Mouse (Mus musculus): ENCODE measurements around the gene Edaradd.

Edaradd gene

DNA sequence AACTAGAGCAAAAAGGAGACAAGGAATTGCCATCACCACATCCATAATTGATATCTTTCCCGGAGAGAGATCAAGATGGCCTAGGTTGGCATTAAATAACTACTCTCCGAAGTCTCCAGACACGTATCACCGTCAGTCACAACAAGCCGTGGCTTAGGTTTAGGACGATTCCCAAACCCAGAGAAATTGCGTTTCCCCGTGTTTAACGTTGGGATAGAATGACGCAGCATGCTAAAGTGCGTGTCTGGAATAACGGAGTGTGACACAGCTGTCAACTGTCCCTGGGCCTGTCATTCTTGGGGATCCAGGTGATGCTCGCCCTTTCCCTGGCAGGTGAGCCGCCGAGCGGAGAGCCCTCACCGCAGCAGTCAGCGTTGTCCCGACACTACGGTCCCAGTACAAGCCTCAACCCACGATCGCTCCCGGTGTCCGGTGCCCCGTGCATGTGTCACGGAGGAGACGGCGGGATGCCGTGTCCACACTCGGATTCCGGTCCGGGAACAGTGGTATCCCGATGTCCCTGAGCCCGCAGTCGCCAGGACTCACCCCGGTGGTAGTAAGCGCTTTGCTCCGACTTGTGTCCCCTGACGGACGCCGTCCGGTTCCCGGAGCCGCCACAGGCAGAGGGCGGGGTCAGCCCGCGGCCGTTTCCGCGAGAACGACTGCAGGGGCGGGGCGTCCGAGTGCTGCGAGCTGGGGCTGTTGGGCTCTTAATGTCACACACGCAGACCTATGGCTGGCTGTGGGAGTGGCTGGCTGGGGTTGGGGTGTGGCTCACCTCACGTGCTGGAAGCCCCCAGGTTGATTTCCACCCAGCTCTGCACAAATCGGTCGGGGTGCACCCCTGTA is 59.1 kb downstream of the Edaradd start:
- DNase-seq (ENCODE audit: low spot score in 2 of 2) = peak; percentile 94 to 96

DNA sequence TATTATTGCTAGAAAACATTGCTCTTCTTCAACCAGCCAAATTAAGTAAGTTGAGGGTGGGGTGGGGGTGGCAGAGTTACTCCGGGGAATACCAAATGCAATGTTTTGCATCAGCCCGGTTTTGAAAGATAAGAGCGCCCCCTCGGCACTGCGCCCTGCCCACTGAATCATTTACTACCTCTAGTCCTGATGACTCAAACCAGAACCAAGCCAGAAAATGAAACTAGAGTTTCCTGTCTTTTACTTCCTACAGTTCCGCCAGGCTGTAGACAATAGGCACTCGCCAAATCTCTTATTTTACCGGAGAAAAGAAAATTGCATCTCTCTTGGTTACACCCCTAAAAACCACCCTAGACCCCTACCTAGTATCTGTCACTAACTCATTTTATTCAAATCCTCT is 59.8 kb downstream of the Edaradd start:
- peak; percentile 26 to 57 for DNase-seq (ENCODE audit: low spot score in 2 of 2)

DNA sequence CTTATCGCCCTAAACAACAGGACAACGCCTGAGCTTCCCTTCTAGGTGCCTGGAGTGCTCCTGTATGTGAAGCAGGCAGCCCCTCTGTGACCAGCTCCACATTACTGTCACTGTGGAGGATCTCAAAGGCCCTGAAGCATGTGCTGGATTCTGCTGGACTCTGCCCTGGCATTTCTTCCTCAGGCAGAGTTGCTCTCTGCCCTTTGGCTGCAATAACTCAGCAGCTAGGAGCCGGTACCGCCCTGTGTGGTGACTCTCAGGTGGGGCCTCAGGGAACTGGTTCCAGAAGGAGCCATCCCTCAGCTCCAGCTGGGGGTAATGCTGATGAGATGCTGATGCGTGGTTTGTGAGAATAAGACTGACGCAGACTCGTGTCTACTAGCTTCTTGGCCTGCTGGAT is 63.5 kb downstream of the Edaradd start:
- DNase-seq (ENCODE audit: low spot score in 2 of 2) = no peak

DNA sequence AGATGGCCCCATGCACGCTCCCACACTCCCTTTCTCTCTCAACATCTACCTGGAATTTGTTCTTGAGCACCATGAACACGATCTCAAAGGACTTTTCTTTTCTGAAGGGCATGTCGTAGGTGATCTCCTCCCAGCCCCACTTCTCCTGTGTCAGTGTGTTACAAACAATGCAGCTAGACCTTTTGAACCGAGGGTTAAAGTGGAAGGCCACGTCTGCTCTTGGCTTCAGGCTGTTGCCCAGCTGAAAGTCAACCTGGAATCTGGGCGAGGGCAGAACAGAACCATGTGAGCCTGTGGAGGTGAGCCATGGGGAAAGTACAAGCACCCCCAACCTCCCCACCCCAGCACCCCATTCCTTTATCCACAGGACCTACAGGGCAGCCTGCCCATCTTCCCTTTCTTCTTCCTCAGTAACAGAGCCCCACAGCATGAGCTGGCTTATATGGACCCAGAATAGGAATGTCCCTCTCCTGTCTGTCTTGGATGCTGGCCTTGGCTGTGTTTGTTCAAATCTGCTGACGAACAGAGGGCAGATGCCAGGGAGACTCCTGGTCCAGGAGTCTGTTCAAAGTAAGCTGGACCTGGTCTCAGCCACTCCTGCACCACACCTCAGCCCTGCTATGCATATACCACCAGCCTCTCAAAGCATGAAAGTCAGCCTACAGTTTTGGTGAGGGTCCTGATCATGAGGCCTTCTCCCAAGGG is 65.4 kb downstream of the Edaradd start:
- DNase-seq (ENCODE audit: low spot score in 2 of 2) = no peak

DNA sequence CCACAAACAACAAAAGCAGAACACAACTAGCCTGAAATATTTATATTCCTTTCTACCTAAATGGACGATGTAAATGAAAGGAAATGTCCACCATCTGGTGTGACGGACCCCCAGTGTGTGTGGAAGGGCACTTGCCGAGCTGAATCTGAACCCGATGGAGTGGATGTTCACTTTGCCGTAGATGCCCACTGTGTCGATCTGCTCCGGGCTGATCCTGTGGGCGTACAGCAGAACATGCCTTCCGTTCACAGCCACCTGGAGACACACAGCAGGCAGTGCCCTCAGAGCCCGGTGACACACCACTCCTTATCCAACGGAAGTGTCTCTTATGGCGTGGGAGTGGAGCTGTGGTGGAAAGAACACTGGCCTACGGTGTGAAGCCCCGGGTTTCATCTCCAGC is 67.1 kb downstream of the Edaradd start:
- no peak for DNase-seq (ENCODE audit: low spot score in 2 of 2)

DNA sequence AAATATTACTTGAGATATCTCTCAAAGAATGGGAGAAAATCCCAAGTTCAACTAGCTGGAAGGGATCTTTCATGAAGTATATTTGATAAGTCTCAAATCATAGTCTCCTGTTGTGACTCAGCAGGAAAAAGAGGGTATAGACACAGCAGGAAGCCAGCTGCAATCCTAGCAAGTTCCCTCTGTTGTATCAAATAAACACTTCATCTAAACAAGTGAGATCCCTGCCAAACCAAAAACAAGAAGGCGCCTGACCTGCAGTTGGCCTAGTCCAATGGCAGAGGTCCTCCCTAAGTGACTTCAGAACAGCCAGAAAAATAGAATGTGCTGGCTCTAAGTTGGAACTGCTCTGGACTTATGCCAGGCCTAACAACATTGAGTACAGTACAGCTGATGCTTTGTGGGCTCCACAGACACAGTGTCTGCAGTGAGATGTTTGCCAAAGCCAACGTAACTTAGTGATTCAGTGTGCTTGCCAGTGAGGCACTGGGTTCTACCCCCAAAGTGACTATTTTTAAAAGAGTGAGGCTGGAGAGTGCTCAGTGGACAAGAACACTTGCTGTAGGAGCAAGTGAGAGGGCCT is 78.1 kb downstream of the Edaradd start:
- no peak for DNase-seq (ENCODE audit: low spot score in 2 of 2)

DNA sequence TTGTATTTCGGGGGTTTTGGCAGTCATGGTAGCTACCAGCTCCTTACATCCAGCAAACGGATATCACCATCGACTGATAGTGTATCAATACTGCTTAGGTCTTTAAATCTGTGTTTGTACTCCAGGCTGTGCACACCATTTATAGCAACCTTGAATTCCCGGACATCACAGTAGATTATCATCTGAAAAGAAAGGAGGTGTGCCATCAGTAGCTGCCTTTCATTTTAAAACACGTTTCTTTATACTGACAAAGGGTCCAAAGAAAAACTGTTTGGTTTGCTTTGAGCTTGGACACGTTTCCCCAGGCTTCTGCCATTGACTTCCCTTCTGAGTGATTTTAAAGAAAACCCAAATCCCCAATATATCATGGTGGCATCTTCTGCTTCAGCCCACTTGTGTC is 79.4 kb downstream of the Edaradd start:
- DNase-seq (ENCODE audit: low spot score in 2 of 2) = no peak

DNA sequence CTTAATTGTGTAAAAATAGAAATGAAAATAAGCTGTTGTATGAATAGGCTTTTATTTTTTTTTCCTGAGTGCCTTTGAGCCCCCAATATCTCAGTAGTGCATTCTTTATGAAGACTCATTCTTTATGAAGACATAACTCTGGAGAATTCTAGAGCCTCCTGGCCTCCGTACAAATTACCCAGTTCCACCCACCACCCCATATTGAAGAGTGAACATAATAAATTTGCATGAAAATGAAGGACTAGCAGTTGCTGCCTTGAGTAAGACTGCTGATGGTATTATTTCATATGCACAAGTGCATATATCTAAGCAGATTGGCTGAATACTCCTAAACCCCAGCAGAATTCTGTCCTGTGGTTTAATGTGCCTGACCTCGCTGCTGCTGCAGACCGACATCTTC is 80.7 kb downstream of the Edaradd start:
- no peak for DNase-seq (ENCODE audit: low spot score in 2 of 2)

DNA sequence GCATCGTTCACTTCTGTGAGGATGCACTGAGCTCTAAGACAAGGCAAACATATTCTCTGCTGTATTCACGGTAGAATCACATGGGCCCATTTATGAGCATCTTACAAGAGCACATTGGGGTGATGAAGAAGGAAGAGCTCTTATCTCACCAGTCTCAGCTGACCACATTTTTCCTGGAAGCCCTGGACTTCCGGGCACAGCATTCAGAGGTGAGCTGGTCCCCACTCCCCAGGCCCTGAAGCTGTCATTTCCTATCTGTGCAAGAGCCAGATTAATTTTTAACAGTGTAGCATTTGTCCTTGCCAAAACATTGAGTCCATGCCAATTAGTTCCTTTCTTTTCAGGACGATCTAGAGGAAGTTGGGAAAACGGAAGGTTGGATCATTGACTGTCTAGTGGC is 86.4 kb downstream of the Edaradd start:
- no peak for DNase-seq (ENCODE audit: low spot score in 2 of 2)

DNA sequence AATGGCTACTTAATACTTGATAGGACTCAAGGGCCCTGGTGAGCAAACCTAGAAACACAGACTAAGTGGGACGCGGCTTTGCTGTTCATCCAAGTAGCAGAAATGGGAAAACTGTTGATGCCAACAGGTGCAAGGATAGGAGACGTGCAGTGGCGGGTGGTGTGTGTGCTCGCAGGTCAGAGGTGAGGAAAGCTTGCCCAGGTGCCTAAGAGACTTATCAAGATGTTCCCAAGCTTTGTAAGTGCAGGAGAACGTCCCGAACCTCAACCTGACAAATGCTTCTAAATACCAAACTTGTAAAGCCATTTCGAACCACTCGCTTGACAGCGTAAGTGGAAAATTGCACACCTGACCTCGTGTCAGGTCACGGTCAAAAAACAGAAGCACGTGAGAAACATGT is 91.7 kb downstream of the Edaradd start:
- DNase-seq (ENCODE audit: low spot score in 2 of 2) = no peak
